In genomic region chr4:140701716-140702561, GRCm38 (mm10) we compare ENCODE assay signal across 8 mouse cellular contexts. TPM values are rescaled to one million over a fixed set of nuclear protein-coding genes. Genes with fewer than 3 reads are reported as not detected.
DNase-seq lines count a peak whose midpoint lies in the region; ATAC-seq and TF ChIP-seq lines count a peak whose summit lies in the region.

No protein-coding gene starts in this region.

- H3K9me3 ChIP-seq in forebrain, postnatal 0 days (ENCODE audit: low read length), result no peaks in the 10 kb centered on the region
- H3K9me3 ChIP-seq in midbrain, embryonic 10.5 days (replicated peaks), result no peaks in the 10 kb centered on the region
- no peaks in the 10 kb centered on the region for H3K9me3 ChIP-seq in stomach, embryonic 15.5 days

- H3K27me3 ChIP-seq in forebrain, postnatal 0 days (ENCODE audit: insufficient read depth, low read length), result peaks cover 12% of the 10 kb centered on the region
- peaks cover 32% of the 10 kb centered on the region for H3K27me3 ChIP-seq in midbrain, embryonic 10.5 days (ENCODE audit: low read depth, poor library complexity, severe bottlenecking)
- H3K27me3 ChIP-seq in stomach, embryonic 15.5 days (replicated peaks), result no peaks in the 10 kb centered on the region

- TF ChIP-seq CTCF in forebrain, postnatal 0 days (IDR thresholded peaks at IDR 0.05; ENCODE audit: low read depth), result no peak

- WGBS in forebrain, postnatal 0 days, result under 1% methylated on average over 58 of the region's 107 CpGs
- 3% methylated on average over 97 of the region's 107 CpGs for WGBS in midbrain, embryonic 10.5 days
- under 1% methylated on average over 62 of the region's 107 CpGs for WGBS in stomach, embryonic 15.5 days

- intact Hi-C loops in heart, postnatal 25 days (cut with DNase I), result loop anchor here (2.0 kb wide), 1 partner anchor 21 kb away; no protein-coding TSS in a partner anchor
- intact Hi-C loops in left cerebral cortex, postnatal 4 days (cut with DNase I), result no loop called here

- H3K27ac ChIP-seq in forebrain, postnatal 0 days (ENCODE audit: low read depth, low read length), result peak overlapping the region; percentile 93
- peak overlapping the region; percentile 100 for H3K27ac ChIP-seq in midbrain, embryonic 10.5 days (replicated peaks)
- peak overlapping the region; percentile 98 for H3K27ac ChIP-seq in stomach, embryonic 15.5 days

- peak overlapping the region; percentile 96 for H3K4me3 ChIP-seq in forebrain, postnatal 0 days (ENCODE audit: low read depth, low read length)
- peak overlapping the region; percentile 96 for H3K4me3 ChIP-seq in midbrain, embryonic 10.5 days
- H3K4me3 ChIP-seq in stomach, embryonic 15.5 days (replicated peaks), result peak overlapping the region; percentile 86

- H3K4me2 ChIP-seq in forebrain, postnatal 0 days (ENCODE audit: low read depth), result peak overlapping the region; percentile 87
- H3K4me2 ChIP-seq in stomach, embryonic 15.5 days, result peak overlapping the region; percentile 90

- no peaks in the 10 kb centered on the region for H3K36me3 ChIP-seq in forebrain, postnatal 0 days (ENCODE audit: insufficient read depth)
- peaks cover 32% of the 10 kb centered on the region for H3K36me3 ChIP-seq in midbrain, embryonic 10.5 days
- 0 out of 2 replicates have a peak, but pooled peaks cover 3% of the 10 kb centered on the region for H3K36me3 ChIP-seq in stomach, embryonic 15.5 days

- peak; percentile 94 for DNase-seq in heart, adult 11 months
- DNase-seq in heart, postnatal 25 days (ENCODE audit: low spot score), result no peak
- DNase-seq in forebrain, postnatal 0 days, result no peak
- DNase-seq in kidney, postnatal 10 days, result peak; percentile 59
- DNase-seq in midbrain, embryonic 10.5 days (ENCODE audit: low spot score), result peak; percentile 63
- no peak for DNase-seq in left cerebral cortex, postnatal 4 days

- ATAC-seq in activated CD4-positive, CD25-positive, alpha-beta regulatory T cell, adult 4 months, result peak; percentile 7
- peak; percentile 18 for ATAC-seq in forebrain, postnatal 0 days
- ATAC-seq in stomach, embryonic 15.5 days (ENCODE audit: insufficient read depth, low FRiP score, low read depth), result peak; percentile 2; the same call in 1 of the 2 replicates

- peak overlapping the region; percentile 67 for H3K9ac ChIP-seq in forebrain, postnatal 0 days
- H3K9ac ChIP-seq in stomach, embryonic 15.5 days, result peak overlapping the region; percentile 87

- H3K4me1 ChIP-seq in forebrain, postnatal 0 days (ENCODE audit: insufficient read depth), result peaks cover 5% of the 10 kb centered on the region; the same call in 1 of the 2 replicates
- peaks cover 58% of the 10 kb centered on the region for H3K4me1 ChIP-seq in midbrain, embryonic 10.5 days
- H3K4me1 ChIP-seq in stomach, embryonic 15.5 days, result peaks cover 42% of the 10 kb centered on the region

RNA-seq across cellular contexts. Expression of gene Rcc2, which starts 1.6 kb away (rescaled TPM):
- 10 to 100 TPM; 15.0 to 15.3 TPM for total RNA-seq in heart, postnatal 25 days (2021)
- polyA plus RNA-seq in activated CD4-positive, CD25-positive, alpha-beta regulatory T cell, adult 4 months (2017; shearing (Covaris generic)), result 10 to 100 TPM; 17.6 to 22.8 TPM
- total RNA-seq in forebrain, postnatal 0 days (2014; rRNA removed), result 55.2 and 62.3 TPM in 2 replicates
- 20.3 and 20.8 TPM in 2 replicates for polyA plus RNA-seq in forebrain, postnatal 0 days (2015; fragmentation: Nextera tagmentation; extraction: Ambion mirVana)
- polyA plus RNA-seq in midbrain, embryonic 10.5 days (2016; fragmentation: Nextera tagmentation; extraction: Ambion mirVana), result 32.6 and 35.2 TPM in 2 replicates
- 46.5 and 47.9 TPM in 2 replicates for polyA plus RNA-seq in stomach, embryonic 15.5 days (2015; fragmentation: Nextera tagmentation; extraction: Ambion mirVana)
- total RNA-seq in left cerebral cortex, postnatal 4 days (2021), result 10 to 100 TPM; 59.4 to 63.3 TPM

RNA-seq across cellular contexts. Expression of gene Arhgef10l, which starts 36.1 kb away (rescaled TPM):
- 10 to 100 TPM; 62.4 to 63.9 TPM for total RNA-seq in heart, postnatal 25 days (2021)
- not detected for polyA plus RNA-seq in activated CD4-positive, CD25-positive, alpha-beta regulatory T cell, adult 4 months (2017; shearing (Covaris generic))
- total RNA-seq in forebrain, postnatal 0 days (2014; rRNA removed), result 52.5 and 59.0 TPM in 2 replicates
- polyA plus RNA-seq in forebrain, postnatal 0 days (2015; fragmentation: Nextera tagmentation; extraction: Ambion mirVana), result 13.8 and 16.5 TPM in 2 replicates
- polyA plus RNA-seq in midbrain, embryonic 10.5 days (2016; fragmentation: Nextera tagmentation; extraction: Ambion mirVana), result 25.1 and 32.4 TPM in 2 replicates
- polyA plus RNA-seq in stomach, embryonic 15.5 days (2015; fragmentation: Nextera tagmentation; extraction: Ambion mirVana), result 15.2 and 15.9 TPM in 2 replicates
- total RNA-seq in left cerebral cortex, postnatal 4 days (2021), result 10 to 100 TPM; 50.6 to 52.0 TPM

RNA-seq across cellular contexts. Expression of gene Padi6, which starts 40.5 kb away (rescaled TPM):
- total RNA-seq in heart, postnatal 25 days (2021), result not detected
- not detected for polyA plus RNA-seq in activated CD4-positive, CD25-positive, alpha-beta regulatory T cell, adult 4 months (2017; shearing (Covaris generic))
- total RNA-seq in forebrain, postnatal 0 days (2014; rRNA removed), result 0.08 TPM in 1 of 2 replicates, not detected in the other
- 0.11 and 0.18 TPM in 2 replicates for polyA plus RNA-seq in forebrain, postnatal 0 days (2015; fragmentation: Nextera tagmentation; extraction: Ambion mirVana)
- 0.05 TPM in 1 of 2 replicates, not detected in the other for polyA plus RNA-seq in midbrain, embryonic 10.5 days (2016; fragmentation: Nextera tagmentation; extraction: Ambion mirVana)
- 0.19 and 0.49 TPM in 2 replicates for polyA plus RNA-seq in stomach, embryonic 15.5 days (2015; fragmentation: Nextera tagmentation; extraction: Ambion mirVana)
- total RNA-seq in left cerebral cortex, postnatal 4 days (2021), result 1 to 10 TPM in 1 of 2 experiments, under 1 TPM in 1; 0.42 to 1.4 TPM

Comparison
In these comparisons a context has a peak if more than half of its experiments do, and no peak if none do; other contexts are left out.
1. DNase-seq: peak in heart, adult 11 months (single experiment), kidney, postnatal 10 days (single experiment) and midbrain, embryonic 10.5 days (single experiment); none in heart, postnatal 25 days (single experiment), forebrain, postnatal 0 days (single experiment) and left cerebral cortex, postnatal 4 days (single experiment).
2. RNA of gene Arhgef10l, which starts 36.1 kb away (polyA plus RNA-seq): 25.1 to 32.4 TPM in midbrain, embryonic 10.5 days, 13.8 to 16.5 TPM in forebrain, postnatal 0 days and 15.2 to 15.9 TPM in stomach, embryonic 15.5 days; not detected in activated CD4-positive, CD25-positive, alpha-beta regulatory T cell, adult 4 months; every median in the first group is over 10 times any median in the second.
3. Peak in every context shown above with its lines, with median percentiles within 50 percentile points of each other: ATAC-seq, H3K27ac ChIP-seq and H3K4me3 ChIP-seq.